Mouse (Mus musculus): ENCODE data around the gene Prkce. TPM values are rescaled to one million over a fixed set of nuclear protein-coding genes. Genes with fewer than 3 reads are reported as not detected.

Gene Prkce
- polyA plus RNA-seq, 1 experiment from 2014 or later = 4.4 TPM

- H3K27me3 ChIP-seq (ENCODE audit: control insufficient read depth, insufficient read depth, low read length) = no peaks in the 10 kb centered on the region
- peaks cover 13% of the 10 kb centered on the region for H3K4me1 ChIP-seq (ENCODE audit: control insufficient read depth, insufficient read depth, low read length)
- H3K4me3 ChIP-seq (replicated peaks; ENCODE audit: low read length) = no peak overlapping the region
- no peaks in the 10 kb centered on the region for H3K9me3 ChIP-seq (replicated peaks; ENCODE audit: control insufficient read depth, low read length)
- no peak overlapping the region for H3K27ac ChIP-seq (ENCODE audit: low read length)
- 92% methylated on average over 3 of the region's 3 CpGs for WGBS
- H3K36me3 ChIP-seq (ENCODE audit: control insufficient read depth, insufficient read depth, low read length) = no peaks in the 10 kb centered on the region
- ATAC-seq (ENCODE audit: insufficient read depth, low FRiP score) = no peak
- H3K9ac ChIP-seq (ENCODE audit: low read length) = no peak overlapping the region
- no peak overlapping the region for H3K4me2 ChIP-seq (ENCODE audit: low read depth, low read length)
These were observed 193.3 kb downstream of the Prkce start for GRCm38 (mm10) chr17:86360849-86361248.

GRCm38 (mm10) chr17:86363356-86363755 is 195.8 kb downstream of the Prkce start:
- Histone ChIP-seq H3K27me3 (ENCODE audit: control insufficient read depth, insufficient read depth, low read length) (no peaks in the 10 kb centered on the region), H3K9ac (ENCODE audit: low read length) (no peak overlapping the region), H3K4me3 (replicated peaks; ENCODE audit: low read length) (no peak overlapping the region), H3K4me1 (ENCODE audit: control insufficient read depth, insufficient read depth, low read length) (peaks cover 17% of the 10 kb centered on the region), H3K27ac (ENCODE audit: low read length) (no peak overlapping the region), H3K36me3 (ENCODE audit: control insufficient read depth, insufficient read depth, low read length) (no peaks in the 10 kb centered on the region), H3K9me3 (replicated peaks; ENCODE audit: control insufficient read depth, low read length) (no peaks in the 10 kb centered on the region), H3K4me2 (ENCODE audit: low read depth, low read length) (no peak overlapping the region)
- ATAC-seq (ENCODE audit: insufficient read depth, low FRiP score) = no peak
- WGBS = 51% methylated on average over 5 of the region's 5 CpGs

GRCm38 (mm10) chr17:86364349-86365075 is 196.9 kb downstream of the Prkce start:
- no peaks in the 10 kb centered on the region for H3K9me3 ChIP-seq (replicated peaks; ENCODE audit: control insufficient read depth, low read length)
- H3K9ac ChIP-seq (ENCODE audit: low read length) = no peak overlapping the region
- H3K4me1 ChIP-seq (ENCODE audit: control insufficient read depth, insufficient read depth, low read length) = peaks cover 12% of the 10 kb centered on the region; the same call in 1 of the 2 replicates
- H3K27ac ChIP-seq (ENCODE audit: low read length) = no peak overlapping the region
- WGBS = 44% methylated on average over 16 of the region's 16 CpGs
- no peak overlapping the region for H3K4me2 ChIP-seq (ENCODE audit: low read depth, low read length)
- H3K36me3 ChIP-seq (ENCODE audit: control insufficient read depth, insufficient read depth, low read length) = no peaks in the 10 kb centered on the region
- no peaks in the 10 kb centered on the region for H3K27me3 ChIP-seq (ENCODE audit: control insufficient read depth, insufficient read depth, low read length)
- ATAC-seq (ENCODE audit: insufficient read depth, low FRiP score) = peak; percentile 49
- no peak overlapping the region for H3K4me3 ChIP-seq (replicated peaks; ENCODE audit: low read length)

GRCm38 (mm10) chr17:86366919-86367318 is 199.3 kb downstream of the Prkce start:
- H3K9me3 ChIP-seq (replicated peaks; ENCODE audit: control insufficient read depth, low read length) = no peaks in the 10 kb centered on the region
- no peaks in the 10 kb centered on the region for H3K36me3 ChIP-seq (ENCODE audit: control insufficient read depth, insufficient read depth, low read length)
- no peak overlapping the region for H3K4me3 ChIP-seq (replicated peaks; ENCODE audit: low read length)
- peaks cover 20% of the 10 kb centered on the region for H3K4me1 ChIP-seq (ENCODE audit: control insufficient read depth, insufficient read depth, low read length)
- 63% methylated on average over 10 of the region's 10 CpGs for WGBS
- H3K27me3 ChIP-seq (ENCODE audit: control insufficient read depth, insufficient read depth, low read length) = no peaks in the 10 kb centered on the region
- ATAC-seq (ENCODE audit: insufficient read depth, low FRiP score) = no peak
- H3K9ac ChIP-seq (ENCODE audit: low read length) = no peak overlapping the region
- no peak overlapping the region for H3K4me2 ChIP-seq (ENCODE audit: low read depth, low read length)
- no peak overlapping the region for H3K27ac ChIP-seq (ENCODE audit: low read length)

GRCm38 (mm10) chr17:86367676-86368075 is 200.1 kb downstream of the Prkce start:
- Histone ChIP-seq H3K27ac (ENCODE audit: low read length) (no peak overlapping the region), H3K4me3 (replicated peaks; ENCODE audit: low read length) (no peak overlapping the region), H3K27me3 (ENCODE audit: control insufficient read depth, insufficient read depth, low read length) (no peaks in the 10 kb centered on the region), H3K4me1 (ENCODE audit: control insufficient read depth, insufficient read depth, low read length) (peaks cover 20% of the 10 kb centered on the region), H3K9ac (ENCODE audit: low read length) (no peak overlapping the region), H3K4me2 (ENCODE audit: low read depth, low read length) (no peak overlapping the region), H3K9me3 (replicated peaks; ENCODE audit: control insufficient read depth, low read length) (no peaks in the 10 kb centered on the region), H3K36me3 (ENCODE audit: control insufficient read depth, insufficient read depth, low read length) (no peaks in the 10 kb centered on the region)
- 39% methylated on average over 7 of the region's 7 CpGs for WGBS
- ATAC-seq (ENCODE audit: insufficient read depth, low FRiP score) = no peak

GRCm38 (mm10) chr17:86370106-86370742 is 202.6 kb downstream of the Prkce start:
- no peak overlapping the region for H3K4me3 ChIP-seq (replicated peaks; ENCODE audit: low read length)
- no peak overlapping the region for H3K4me2 ChIP-seq (ENCODE audit: low read depth, low read length)
- no peak overlapping the region for H3K9ac ChIP-seq (ENCODE audit: low read length)
- no peak for ATAC-seq (ENCODE audit: insufficient read depth, low FRiP score)
- no peaks in the 10 kb centered on the region for H3K36me3 ChIP-seq (ENCODE audit: control insufficient read depth, insufficient read depth, low read length)
- no peaks in the 10 kb centered on the region for H3K27me3 ChIP-seq (ENCODE audit: control insufficient read depth, insufficient read depth, low read length)
- no peak overlapping the region for H3K27ac ChIP-seq (ENCODE audit: low read length)
- H3K4me1 ChIP-seq (ENCODE audit: control insufficient read depth, insufficient read depth, low read length) = peaks cover 14% of the 10 kb centered on the region
- 59% methylated on average over 8 of the region's 8 CpGs for WGBS
- H3K9me3 ChIP-seq (replicated peaks; ENCODE audit: control insufficient read depth, low read length) = no peaks in the 10 kb centered on the region

GRCm38 (mm10) chr17:86371101-86371561 is 203.5 kb downstream of the Prkce start:
- no peak overlapping the region for H3K4me2 ChIP-seq (ENCODE audit: low read depth, low read length)
- H3K9me3 ChIP-seq (replicated peaks; ENCODE audit: control insufficient read depth, low read length) = no peaks in the 10 kb centered on the region
- no peak overlapping the region for H3K27ac ChIP-seq (ENCODE audit: low read length)
- no peak for ATAC-seq (ENCODE audit: insufficient read depth, low FRiP score)
- WGBS = 36% methylated on average over 4 of the region's 4 CpGs
- H3K36me3 ChIP-seq (ENCODE audit: control insufficient read depth, insufficient read depth, low read length) = no peaks in the 10 kb centered on the region
- H3K4me3 ChIP-seq (replicated peaks; ENCODE audit: low read length) = no peak overlapping the region
- peaks cover 14% of the 10 kb centered on the region for H3K4me1 ChIP-seq (ENCODE audit: control insufficient read depth, insufficient read depth, low read length)
- H3K9ac ChIP-seq (ENCODE audit: low read length) = no peak overlapping the region
- H3K27me3 ChIP-seq (ENCODE audit: control insufficient read depth, insufficient read depth, low read length) = no peaks in the 10 kb centered on the region

- 81% methylated on average over 6 of the region's 6 CpGs for WGBS
- H3K36me3 ChIP-seq (ENCODE audit: control insufficient read depth, insufficient read depth, low read length) = no peaks in the 10 kb centered on the region
These were observed 208.8 kb downstream of the Prkce start for GRCm38 (mm10) chr17:86376389-86376788.

GRCm38 (mm10) chr17:86377863-86378262 is 210.3 kb downstream of the Prkce start:
- Histone ChIP-seq H3K4me1 (ENCODE audit: control insufficient read depth, insufficient read depth, low read length) (peaks cover 7% of the 10 kb centered on the region), H3K9ac (ENCODE audit: low read length) (no peak overlapping the region), H3K27ac (ENCODE audit: low read length) (no peak overlapping the region), H3K27me3 (ENCODE audit: control insufficient read depth, insufficient read depth, low read length) (no peaks in the 10 kb centered on the region), H3K4me2 (ENCODE audit: low read depth, low read length) (no peak overlapping the region), H3K9me3 (replicated peaks; ENCODE audit: control insufficient read depth, low read length) (no peaks in the 10 kb centered on the region), H3K36me3 (ENCODE audit: control insufficient read depth, insufficient read depth, low read length) (no peaks in the 10 kb centered on the region), H3K4me3 (replicated peaks; ENCODE audit: low read length) (no peak overlapping the region)
- ATAC-seq (ENCODE audit: insufficient read depth, low FRiP score) = no peak
- WGBS = 85% methylated on average over 9 of the region's 9 CpGs

More at GRCm38 (mm10) chr17:86376389-86376788, 208.8 kb downstream of the Prkce start:
- Histone ChIP-seq H3K4me3 (replicated peaks; ENCODE audit: low read length) (no peak overlapping the region), H3K4me1 (ENCODE audit: control insufficient read depth, insufficient read depth, low read length) (peaks cover 7% of the 10 kb centered on the region), H3K9me3 (replicated peaks; ENCODE audit: control insufficient read depth, low read length) (no peaks in the 10 kb centered on the region), H3K27ac (ENCODE audit: low read length) (no peak overlapping the region), H3K27me3 (ENCODE audit: control insufficient read depth, insufficient read depth, low read length) (no peaks in the 10 kb centered on the region), H3K9ac (ENCODE audit: low read length) (no peak overlapping the region), H3K4me2 (ENCODE audit: low read depth, low read length) (no peak overlapping the region)
- no peak for ATAC-seq (ENCODE audit: insufficient read depth, low FRiP score)

Measured in stomach, embryonic 16.5 days (tissue).